Mouse (Mus musculus) intestine, postnatal 0 days (tissue): ENCODE measurements around the gene Adamts7. TPM values are rescaled to one million over a fixed set of nuclear protein-coding genes. Genes with fewer than 3 reads are reported as not detected.

Source experiments
- ATAC-seq: fragments of 200-750 bp; cut with Nextera tagmentation; 2 replicates; pipeline ENCODE4 v1.8.0; 2017; ENCODE audit warnings: mild to moderate bottlenecking, moderate TSS enrichment, moderate library complexity
- H3K27ac ChIP-seq: fragments of 300-500 bp; sonication (generic); 2 replicates; pipeline ENCODE4 v1.5.1; 2014; ENCODE audit warnings: mild to moderate bottlenecking, low read depth, low read length, moderate library complexity
- H3K27me3 ChIP-seq: fragments of 300-500 bp; sonication (generic); replicated peaks from 2 replicates; pipeline ENCODE4 v1.6.1; 2014; ENCODE audit warnings: low read length, mixed read lengths; ENCODE audit not compliant: control insufficient read depth, insufficient read depth
- H3K36me3 ChIP-seq: fragments of 300-500 bp; sonication (generic); 2 replicates; pipeline ENCODE4 v1.6.1; 2014; ENCODE audit warnings: mild to moderate bottlenecking, moderate library complexity; ENCODE audit not compliant: control insufficient read depth, insufficient read depth
- H3K4me1 ChIP-seq: fragments of 300-500 bp; sonication (generic); replicated peaks from 2 replicates; pipeline ENCODE4 v1.6.1; 2014; ENCODE audit warnings: antibody characterized with exemption, low read length, mixed read lengths; ENCODE audit not compliant: control insufficient read depth, insufficient read depth
- H3K4me2 ChIP-seq: fragments of 300-500 bp; sonication (generic); replicated peaks from 2 replicates; pipeline ENCODE4 v1.6.1; 2014; ENCODE audit warnings: low read depth, mild to moderate bottlenecking, moderate library complexity
- H3K4me3 ChIP-seq: fragments of 300-500 bp; sonication (generic); 2 replicates; pipeline ENCODE4 v1.5.1; 2014; ENCODE audit warnings: low read depth, low read length
- H3K9ac ChIP-seq: fragments of 300-500 bp; sonication (generic); 2 replicates; pipeline ENCODE4 v1.6.1; 2014; ENCODE audit warnings: mild to moderate bottlenecking, low read depth, low read length
- H3K9me3 ChIP-seq: fragments of 300-500 bp; sonication (generic); 2 replicates; pipeline ENCODE4 v1.6.1; 2016; ENCODE audit warnings: mixed run types; ENCODE audit not compliant: control insufficient read depth
- CTCF ChIP-seq: sonication (generic); IDR thresholded peaks from 2 replicates; pipeline ENCODE4 v1.5.1; 2016; ENCODE audit warnings: low read depth, mild to moderate bottlenecking, control low read depth, antibody characterized with exemption, moderate library complexity
- WGBS: fragments of 180-500 bp; shearing (Covaris S2); extraction: QIAGEN DNeasy Blood & Tissue Kit; methylation state at CpG from one replicate; pipeline ENCODE4 v1.1.7; 2014; 5-methylcytosine and 5-hydroxymethylcytosine counted together
- polyA plus RNA-seq: library from polyadenylated mRNA; unstranded; fragments of >200 nt; fragmentation: Nextera tagmentation; extraction: Ambion mirVana; gene quantifications from 2 replicates; pipeline ENCODE4 v1.2.1, GENCODE M21; 2015

Gene Adamts7
- polyA plus RNA-seq, 1 experiment from 2014 or later, result 2.5 TPM

GRCm38 (mm10) chr9:90166615-90167014 lies 3.7 kb downstream of the Adamts7 start:
- ATAC-seq, result no peak
- Histone ChIP-seq H3K36me3 (no peaks in the 10 kb centered on the region), H3K27me3 (peaks cover 25% of the 10 kb centered on the region), H3K9ac (no peak overlapping the region), H3K4me1 (no peaks in the 10 kb centered on the region), H3K4me2 (no peak overlapping the region), H3K9me3 (no peaks in the 10 kb centered on the region), H3K4me3 (no peak overlapping the region), H3K27ac (no peak overlapping the region)
- no peak for TF ChIP-seq CTCF
- 75% methylated on average over 5 of the region's 5 CpGs for WGBS

- H3K4me2 ChIP-seq, result no peak overlapping the region
- no peak overlapping the region for H3K9ac ChIP-seq
- H3K36me3 ChIP-seq, result peaks cover 9% of the 10 kb centered on the region; the same call in 1 of the 2 replicates
- TF ChIP-seq CTCF, result no peak
- no peaks in the 10 kb centered on the region for H3K9me3 ChIP-seq
- no peak overlapping the region for H3K4me3 ChIP-seq
- H3K27me3 ChIP-seq, result no peaks in the 10 kb centered on the region
- no peaks in the 10 kb centered on the region for H3K4me1 ChIP-seq
- no peak for ATAC-seq
- WGBS, result 79% methylated on average over 4 of the region's 4 CpGs
- H3K27ac ChIP-seq, result no peak overlapping the region
Measured at GRCm38 (mm10) chr9:90169965-90170364, 7.1 kb downstream of the Adamts7 start.

- no peaks in the 10 kb centered on the region for H3K4me1 ChIP-seq
- WGBS, result 96% methylated on average over 19 of the region's 19 CpGs
- H3K27ac ChIP-seq, result no peak overlapping the region
- no peaks in the 10 kb centered on the region for H3K9me3 ChIP-seq
- H3K9ac ChIP-seq, result no peak overlapping the region
- ATAC-seq, result no peak
- no peaks in the 10 kb centered on the region for H3K27me3 ChIP-seq
- TF ChIP-seq CTCF, result no peak
- peaks cover 10% of the 10 kb centered on the region; the same call in 1 of the 2 replicates for H3K36me3 ChIP-seq
- no peak overlapping the region for H3K4me3 ChIP-seq
- no peak overlapping the region for H3K4me2 ChIP-seq
Measured at GRCm38 (mm10) chr9:90171421-90171820, 8.6 kb downstream of the Adamts7 start.

- H3K9me3 ChIP-seq, result no peaks in the 10 kb centered on the region
- peaks cover 10% of the 10 kb centered on the region; the same call in 1 of the 2 replicates for H3K36me3 ChIP-seq
- WGBS, result 76% methylated on average over 8 of the region's 8 CpGs
- no peak for ATAC-seq
- no peaks in the 10 kb centered on the region for H3K27me3 ChIP-seq
- no peaks in the 10 kb centered on the region for H3K4me1 ChIP-seq
- no peak overlapping the region for H3K27ac ChIP-seq
- no peak for TF ChIP-seq CTCF
- no peak overlapping the region for H3K4me3 ChIP-seq
- H3K4me2 ChIP-seq, result no peak overlapping the region
- H3K9ac ChIP-seq, result no peak overlapping the region
Measured at GRCm38 (mm10) chr9:90172528-90173321, 9.9 kb downstream of the Adamts7 start.

- Histone ChIP-seq H3K4me2 (no peak overlapping the region), H3K36me3 (peaks cover 10% of the 10 kb centered on the region; the same call in 1 of the 2 replicates), H3K9me3 (no peaks in the 10 kb centered on the region), H3K4me1 (no peaks in the 10 kb centered on the region), H3K4me3 (no peak overlapping the region), H3K27ac (no peak overlapping the region), H3K9ac (no peak overlapping the region), H3K27me3 (no peaks in the 10 kb centered on the region)
- no peak for TF ChIP-seq CTCF
- 71% methylated on average over 3 of the region's 3 CpGs for WGBS
- ATAC-seq, result no peak
Measured at GRCm38 (mm10) chr9:90173330-90173729, 10.5 kb downstream of the Adamts7 start.

GRCm38 (mm10) chr9:90179409-90179808 lies 16.5 kb downstream of the Adamts7 start:
- Histone ChIP-seq H3K27ac (no peak overlapping the region), H3K9me3 (no peaks in the 10 kb centered on the region), H3K9ac (no peak overlapping the region), H3K27me3 (no peaks in the 10 kb centered on the region), H3K4me3 (no peak overlapping the region), H3K36me3 (peaks cover 6% of the 10 kb centered on the region; the same call in 1 of the 2 replicates), H3K4me2 (no peak overlapping the region), H3K4me1 (no peaks in the 10 kb centered on the region)
- TF ChIP-seq CTCF, result no peak
- no peak for ATAC-seq
- 84% methylated on average over 5 of the region's 5 CpGs for WGBS
